Mouse (Mus musculus) spleen, adult 2 months (tissue): ENCODE data around the gene Zfp689. TPM values are rescaled to one million over a fixed set of nuclear protein-coding genes. Genes with fewer than 3 reads are reported as not detected.
"Not testable (repeated sequence)": the region's sequence is repeated elsewhere in the genome, so short reads cannot be mapped to it uniquely, and the experiment has no call there.

Experiments used
- DNase-seq, 2 experiments: peaks; one replicate each; pipeline versions ENCODE4 v3.0.0 to v3.0.0-alpha.2; 2012 to 2021; ENCODE audit warnings: low spot score in 2 of 2, low read depth in 1 of 2
- H3K27ac ChIP-seq: fragments of 200-500 bp; 2 replicates; pipeline ENCODE4 v1.5.1; 2012; ENCODE audit warnings: low read length, inconsistent platforms; ENCODE audit not compliant: insufficient read depth
- H3K27me3 ChIP-seq: fragments of 200-500 bp; 2 replicates; pipeline ENCODE4 v1.6.1; 2012; ENCODE audit warnings: mild to moderate bottlenecking, moderate library complexity, low read length, inconsistent platforms; ENCODE audit not compliant: control insufficient read depth, insufficient read depth
- H3K36me3 ChIP-seq: fragments of 200-500 bp; 2 replicates; pipeline ENCODE4 v1.6.1; 2012; ENCODE audit warnings: mild to moderate bottlenecking, low read length, inconsistent platforms; ENCODE audit not compliant: control insufficient read depth, insufficient read depth
- H3K4me1 ChIP-seq: fragments of 200-500 bp; 2 replicates; pipeline ENCODE4 v1.6.1; 2011; ENCODE audit warnings: inconsistent platforms; ENCODE audit not compliant: control insufficient read depth, insufficient read depth, insufficient read length
- H3K4me3 ChIP-seq: fragments of 200-500 bp; 2 replicates; pipeline ENCODE4 v1.5.1; 2011; ENCODE audit warnings: mild to moderate bottlenecking, inconsistent platforms; ENCODE audit not compliant: insufficient read depth, insufficient read length; ENCODE audit errors: extremely low read depth
- CTCF ChIP-seq: fragments of 200-500 bp; IDR thresholded peaks from 2 replicates; pipeline ENCODE4 v1.5.1; 2011; ENCODE audit warnings: mild to moderate bottlenecking, inconsistent platforms; ENCODE audit not compliant: insufficient read depth, insufficient read length, insufficient replicate concordance; ENCODE audit errors: extremely low read depth
- POLR2A ChIP-seq: fragments of 200-500 bp; IDR thresholded peaks from 2 replicates; pipeline ENCODE4 v1.6.1; 2011; ENCODE audit warnings: low read depth, low read length, inconsistent platforms
- WGBS: fragments of 180-500 bp; shearing (Covaris S2); methylation state at CpG from one replicate; pipeline ENCODE4 v1.1.7; 2018; 5-methylcytosine and 5-hydroxymethylcytosine counted together
- polyA plus RNA-seq: library from polyadenylated mRNA; depleted of rRNA; stranded (reverse); fragments of >200 nt; gene quantifications from 2 replicates; pipeline ENCODE4 v1.2.3, GENCODE M21; 2012; rRNA removed

Gene Zfp689
- polyA plus RNA-seq: 4.1 and 6.2 TPM in 2 replicates

DNA sequence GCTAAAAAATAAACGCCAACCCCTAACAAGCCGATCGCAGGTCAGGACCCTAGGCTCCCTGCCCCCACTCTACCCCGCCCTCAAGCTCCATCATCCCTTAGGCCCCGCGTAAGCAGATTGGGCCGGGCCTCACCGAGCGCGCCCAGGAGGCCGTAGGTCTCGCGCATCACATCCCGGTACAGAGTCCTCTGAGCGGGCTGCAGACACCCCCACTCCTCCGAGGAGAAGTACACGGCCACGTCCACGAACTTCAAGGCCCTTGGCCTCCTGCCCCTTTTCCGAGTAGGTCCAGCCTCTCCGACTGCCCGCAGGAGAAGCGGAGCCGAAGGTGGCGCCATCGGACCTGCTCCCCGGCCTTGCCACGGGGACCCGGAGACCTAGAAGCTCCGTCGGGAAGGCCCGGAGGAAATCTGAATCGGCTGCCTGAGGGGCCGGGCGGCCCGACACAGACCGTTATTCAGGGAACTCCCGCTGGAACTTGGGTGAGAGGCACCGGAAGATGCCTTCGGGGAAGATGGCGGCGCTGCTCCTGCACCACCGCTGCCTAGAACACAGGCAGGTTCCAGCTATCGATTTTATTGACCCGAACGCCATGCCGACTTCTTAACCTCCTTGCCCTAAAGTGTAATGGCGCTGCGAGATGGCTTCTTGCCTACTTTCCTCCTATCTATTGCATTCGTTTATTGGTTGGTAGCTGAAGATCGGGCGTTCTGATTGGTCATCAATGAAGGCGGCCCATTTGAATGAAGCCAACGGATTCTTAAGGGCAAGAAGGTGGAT is at the start of gene Zfp689:
Gene Zfp689, minus strand, starts transcription at position 638 of the 780 bp plus-strand sequence.
- DNase-seq: peak; percentile 88 to 97
- under 1% methylated on average over 54 of the region's 54 CpGs for WGBS
- Histone ChIP-seq H3K27ac (peak within 1 kb of the TSS; percentile 87), H3K4me3 (peak within 1 kb of the TSS; percentile 79), H3K36me3 (peaks cover 11% of the 10 kb centered on the region), H3K27me3 (no peaks in the 10 kb centered on the region), H3K4me1 (0 out of 2 replicates have a peak, but pooled peaks cover 5% of the 10 kb centered on the region)
- no peak; the same call in 1 of the 2 replicates for TF ChIP-seq POLR2A

DNA sequence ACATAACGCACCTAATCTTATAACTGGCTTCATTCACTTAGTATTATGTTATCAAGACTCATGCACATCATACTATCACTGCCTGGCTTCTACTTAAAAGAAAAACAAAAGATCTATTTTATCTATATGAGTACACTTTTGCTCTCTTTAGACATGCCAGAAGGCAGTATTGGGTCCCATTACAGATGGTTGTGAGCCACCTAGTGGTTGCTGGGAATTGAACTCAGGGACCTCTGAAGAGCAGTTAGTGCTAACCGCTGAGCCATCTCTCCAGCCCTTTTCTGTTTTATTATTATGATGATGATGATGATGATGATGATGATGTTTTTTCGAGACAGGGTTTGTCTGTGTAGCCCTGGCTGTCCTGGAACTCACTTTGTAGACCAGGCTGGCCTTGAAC is 49.4 kb upstream of the Zfp689 start:
- peak; percentile 44; the same call in 1 of the 2 replicates for TF ChIP-seq CTCF
- no peak for TF ChIP-seq POLR2A
- Histone ChIP-seq H3K4me3 (no peak overlapping the region), H3K27ac (no peak overlapping the region), H3K27me3 (no peaks in the 10 kb centered on the region), H3K4me1 (no peaks in the 10 kb centered on the region), H3K36me3 (peaks cover 2% of the 10 kb centered on the region)
- 42% methylated on average over 3 of the region's 3 CpGs for WGBS
- DNase-seq: peak in 1 of 2 experiments; percentile 59

DNA sequence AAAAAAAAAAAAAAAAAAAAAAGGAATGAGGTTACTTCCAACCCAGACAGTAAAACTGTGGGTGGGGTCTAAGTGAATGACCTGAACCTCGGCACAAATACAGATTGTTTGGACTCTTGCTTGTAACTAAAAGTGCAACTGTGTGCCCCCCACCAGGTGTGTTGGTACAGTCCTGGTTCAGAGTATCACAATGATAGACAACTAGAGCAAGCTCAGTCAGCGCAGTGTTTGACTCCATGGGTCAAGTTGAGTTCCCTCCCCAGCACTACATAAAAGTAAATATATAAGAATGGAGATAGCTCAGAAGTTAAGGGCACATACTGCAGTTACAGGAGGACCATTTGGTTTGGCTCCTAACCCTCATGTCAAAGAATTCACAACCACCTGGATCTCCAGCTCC is 48.4 kb upstream of the Zfp689 start:
- DNase-seq: no peak
- Histone ChIP-seq H3K27me3 (no peaks in the 10 kb centered on the region), H3K36me3 (no peaks in the 10 kb centered on the region), H3K4me1 (no peaks in the 10 kb centered on the region), H3K4me3 (no peak overlapping the region), H3K27ac (no peak overlapping the region)
- no peak for TF ChIP-seq POLR2A
- TF ChIP-seq CTCF: no peak
- 89% methylated on average over 2 of the region's 2 CpGs for WGBS

DNA sequence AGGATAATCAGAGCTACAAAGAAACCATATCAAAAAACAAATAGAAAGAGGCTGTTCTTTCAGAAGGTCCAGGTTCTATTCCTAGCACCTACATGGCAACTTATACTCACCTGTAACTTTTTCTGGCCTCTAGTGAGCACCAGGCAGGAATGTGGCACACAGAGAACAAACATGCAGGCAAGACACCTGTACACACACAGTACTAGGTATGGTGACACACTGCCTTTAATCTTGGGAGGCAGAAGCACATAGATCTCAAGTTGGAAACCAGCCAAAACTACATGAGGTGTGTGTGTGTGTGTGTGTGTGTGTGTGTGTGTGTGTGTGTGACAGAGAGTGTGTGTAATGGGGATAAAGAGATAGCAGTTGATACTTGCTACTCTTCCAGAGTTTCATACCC is 45.7 kb upstream of the Zfp689 start:
- TF ChIP-seq POLR2A (no peak), CTCF (no peak)
- Histone ChIP-seq H3K4me3 (no peak overlapping the region), H3K36me3 (peaks cover 24% of the 10 kb centered on the region), H3K27ac (no peak overlapping the region), H3K4me1 (no peaks in the 10 kb centered on the region), H3K27me3 (no peaks in the 10 kb centered on the region)
- no peak for DNase-seq

DNA sequence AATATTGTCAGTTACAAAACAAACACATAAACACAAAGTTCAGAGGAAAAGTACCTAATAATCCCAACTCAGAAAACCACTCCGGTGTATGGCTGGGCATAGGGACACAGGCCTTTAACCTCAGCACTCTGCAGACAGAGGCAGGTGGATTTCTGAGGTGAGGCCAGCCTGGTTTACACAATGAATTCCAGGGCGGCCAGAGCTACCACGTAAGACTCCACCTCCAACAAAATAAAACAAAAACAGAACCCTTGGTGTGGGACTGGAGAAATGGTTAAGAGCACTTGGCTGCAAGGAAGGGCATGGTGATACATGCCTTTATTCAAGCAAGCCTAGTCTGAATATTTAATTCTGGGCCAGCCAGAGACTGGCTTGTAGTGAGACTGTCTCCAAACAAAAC is 42.9 kb upstream of the Zfp689 start:
- 95% methylated on average over 3 of the region's 3 CpGs for WGBS
- no peak for DNase-seq
- H3K36me3 ChIP-seq: peaks cover 47% of the 10 kb centered on the region
- TF ChIP-seq CTCF (no peak), POLR2A (no peak)
- H3K4me3 ChIP-seq: no peak overlapping the region
- H3K27me3 ChIP-seq: no peaks in the 10 kb centered on the region
- no peaks in the 10 kb centered on the region for H3K4me1 ChIP-seq
- no peak overlapping the region for H3K27ac ChIP-seq

DNA sequence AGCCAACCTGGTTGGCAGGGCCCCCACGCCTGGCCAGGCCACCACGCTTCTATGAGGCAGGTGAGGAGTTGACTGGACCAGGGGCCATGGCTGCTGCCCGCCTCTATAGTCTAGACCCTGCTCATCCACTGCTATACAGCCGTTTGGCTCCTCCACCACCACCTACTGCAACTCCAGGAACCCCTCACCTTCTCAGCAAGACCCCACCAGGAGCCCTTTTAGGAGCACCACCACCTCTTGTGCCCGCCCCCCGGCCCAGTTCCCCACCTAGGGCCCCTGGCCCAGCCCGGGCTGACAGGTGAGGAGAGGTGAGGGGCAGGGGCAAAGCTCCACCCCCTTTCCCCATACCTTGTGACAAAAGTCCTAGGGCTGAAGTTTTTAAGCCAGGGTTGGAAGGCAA is 41.0 kb upstream of the Zfp689 start:
- H3K4me3 ChIP-seq: no peak overlapping the region
- H3K4me1 ChIP-seq: no peaks in the 10 kb centered on the region
- no peak overlapping the region for H3K27ac ChIP-seq
- H3K27me3 ChIP-seq: no peaks in the 10 kb centered on the region
- TF ChIP-seq POLR2A (no peak), CTCF (no peak)
- H3K36me3 ChIP-seq: peaks cover 63% of the 10 kb centered on the region
- WGBS: 94% methylated on average over 7 of the region's 7 CpGs
- DNase-seq: no peak

DNA sequence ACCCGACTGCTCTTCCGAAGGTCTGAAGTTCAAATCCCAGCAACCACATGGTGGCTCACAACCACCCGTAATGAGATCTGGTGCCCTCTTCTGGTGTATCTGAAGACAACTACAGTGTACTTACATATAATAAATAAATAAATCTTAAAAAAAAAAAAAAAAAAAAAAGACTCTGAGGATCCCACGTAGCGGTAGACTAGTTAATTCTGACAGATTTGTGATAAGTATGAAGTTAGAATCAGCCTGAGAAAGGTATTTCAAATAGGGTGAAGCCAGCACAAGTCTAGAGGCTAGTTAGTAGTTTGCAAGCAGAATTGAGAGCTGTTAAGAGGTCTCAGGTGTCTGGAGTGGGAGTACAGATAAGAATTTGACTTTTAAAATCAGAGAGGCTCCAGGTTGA is 39.4 kb upstream of the Zfp689 start:
- not testable (repeated sequence) for H3K4me1 ChIP-seq, H3K27me3 ChIP-seq, H3K4me3 ChIP-seq, DNase-seq, H3K27ac ChIP-seq
- H3K36me3 ChIP-seq: peaks cover 74% of the 10 kb centered on the region
- WGBS: 83% methylated on average over 4 of the region's 5 CpGs

DNA sequence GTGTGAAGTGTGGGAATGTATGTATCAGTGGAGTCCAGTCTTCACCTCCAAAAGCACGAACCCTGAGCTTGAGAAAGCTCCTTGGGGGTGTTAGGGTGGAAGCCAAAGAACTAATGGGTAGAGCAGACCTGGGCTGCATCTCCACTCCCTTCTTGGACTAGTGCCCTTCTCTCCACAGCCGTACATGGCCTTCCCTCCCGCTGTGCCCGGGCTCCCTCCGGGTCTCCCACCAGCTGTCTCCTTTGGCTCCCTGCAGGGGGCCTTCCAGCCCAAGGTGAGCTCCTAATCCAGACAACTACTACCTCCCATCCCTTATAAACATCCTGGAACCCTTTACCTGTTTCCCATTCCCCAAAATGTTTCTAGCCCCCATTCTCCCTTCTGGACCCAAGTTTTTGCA is 36.5 kb upstream of the Zfp689 start:
- H3K36me3 ChIP-seq: peaks cover 71% of the 10 kb centered on the region
- no peak for TF ChIP-seq CTCF
- TF ChIP-seq POLR2A: no peak
- no peak overlapping the region for H3K4me3 ChIP-seq
- H3K27me3 ChIP-seq: no peaks in the 10 kb centered on the region
- no peak overlapping the region for H3K27ac ChIP-seq
- no peak for DNase-seq
- H3K4me1 ChIP-seq: peaks cover 4% of the 10 kb centered on the region; the same call in 1 of the 2 replicates
- 91% methylated on average over 5 of the region's 5 CpGs for WGBS
